ENCODE assay signal across 20 mouse cellular contexts in genomic region chr13:50648771-50649170, GRCm38 (mm10). TPM values are rescaled to one million over a fixed set of nuclear protein-coding genes. Genes with fewer than 3 reads are reported as not detected.
A peak's percentile ranks its signal among the peaks of the same experiment; 100 is the strongest.
DNase-seq lines count a peak whose midpoint lies in the region.
"Had no signal": no experiment of that assay in that cellular context is flagged by ENCODE, and none has a peak within 500 bp of the region (broad histone marks: within the 10 kb centered on the region; RNA-seq: fewer than 3 reads in every experiment).

No protein-coding gene starts in this region.

- peak; percentile 29 for DNase-seq in Muller cell, postnatal 12 days (ENCODE audit: inconsistent ontology term)
- peak; percentile 26 for DNase-seq in adrenal gland, adult 2 months
- DNase-seq in fibroblast of lung, adult 2 months (ENCODE audit: low read depth) = peak; percentile 14
- peak; percentile 91 for DNase-seq in heart, adult 11 months

RNA-seq across cellular contexts. Expression of gene Gm904, which starts 5.7 kb away (rescaled TPM):
- total RNA-seq in adrenal gland, adult 2 months (2021) = not detected
- polyA plus RNA-seq in adrenal gland, adult 2 months (2012; rRNA removed) = not detected in 2 replicates
- total RNA-seq: adrenal gland, adult 18-20 months; adrenal gland, postnatal 14 days; adrenal gland, postnatal 36 days; CH12.LX; G1E had no signal
- polyA plus RNA-seq: CD4-positive, CD25-positive, alpha-beta regulatory T cell, adult 4 months; cerebellum, adult 2 months; cortical plate, adult 2 months; embryonic facial prominence, embryonic 10.5 days; embryonic facial prominence, embryonic 12.5 days; embryonic facial prominence, embryonic 14.5 days; forebrain, embryonic 10.5 days; forebrain, embryonic 12.5 days; forebrain, embryonic 14.5 days; forebrain, embryonic 16.5 days; frontal cortex, adult 2 months; G1E had no signal

RNA-seq across cellular contexts. Expression of gene Gm8765, which starts 49.3 kb away (rescaled TPM):
- total RNA-seq in adrenal gland, adult 2 months (2021) = not detected
- not detected in 2 replicates for polyA plus RNA-seq in adrenal gland, adult 2 months (2012; rRNA removed)
- total RNA-seq: adrenal gland, adult 18-20 months; adrenal gland, postnatal 14 days; adrenal gland, postnatal 36 days; CH12.LX had no signal
- polyA plus RNA-seq: CD4-positive, CD25-positive, alpha-beta regulatory T cell, adult 4 months; cerebellum, adult 2 months; cortical plate, adult 2 months; embryonic facial prominence, embryonic 10.5 days; embryonic facial prominence, embryonic 12.5 days; embryonic facial prominence, embryonic 14.5 days; forebrain, embryonic 10.5 days; forebrain, embryonic 12.5 days; forebrain, embryonic 14.5 days; forebrain, embryonic 16.5 days; frontal cortex, adult 2 months; G1E had no signal

Comparison
In these comparisons a context has a peak if more than half of its experiments do, and no peak if none do; other contexts are left out.
1. Peak in every context shown above with its lines: DNase-seq.
2. DNase-seq: peak in every context shown above with its lines; median percentile 91 in heart, adult 11 months; 29 in Muller cell, postnatal 12 days; 26 in adrenal gland, adult 2 months; 14 in fibroblast of lung, adult 2 months.